Mouse (Mus musculus) liver, embryonic 13.5 days (tissue): Measurements from ENCODE around the gene Spo11. TPM values are rescaled to one million over a fixed set of nuclear protein-coding genes. Genes with fewer than 3 reads are reported as not detected.
A peak's percentile ranks its signal among the peaks of the same experiment; 100 is the strongest.

Source experiments
- ATAC-seq: fragments of 200-750 bp; cut with Nextera tagmentation; 2 replicates; pipeline ENCODE4 v1.8.0; 2017; ENCODE audit warnings: low read depth, mild to moderate bottlenecking, moderate number of reproducible peaks, moderate library complexity
- DNase-seq: peaks from one replicate; pipeline ENCODE4 v3.0.0; 2022
- H3K27ac ChIP-seq: fragments of 300-500 bp; sonication (generic); 2 replicates; pipeline ENCODE4 v1.5.1; 2015; ENCODE audit warnings: moderate library complexity, mild to moderate bottlenecking, inconsistent platforms
- H3K27me3 ChIP-seq: fragments of 300-500 bp; sonication (generic); 2 replicates; pipeline ENCODE4 v1.6.1; 2015; ENCODE audit warnings: mild to moderate bottlenecking, inconsistent platforms
- H3K36me3 ChIP-seq: fragments of 300-500 bp; sonication (generic); 2 replicates; pipeline ENCODE4 v1.6.1; 2015; ENCODE audit warnings: mild to moderate bottlenecking, inconsistent platforms
- H3K4me1 ChIP-seq: fragments of 300-500 bp; sonication (generic); replicated peaks from 2 replicates; pipeline ENCODE4 v1.6.1; 2015; ENCODE audit warnings: inconsistent platforms
- H3K4me2 ChIP-seq: fragments of 300-500 bp; sonication (generic); 2 replicates; pipeline ENCODE4 v1.6.1; 2015; ENCODE audit warnings: inconsistent platforms, mild to moderate bottlenecking, moderate library complexity
- H3K4me3 ChIP-seq: fragments of 300-500 bp; sonication (generic); replicated peaks from 2 replicates; pipeline ENCODE4 v1.5.1; 2015; ENCODE audit warnings: mild to moderate bottlenecking, inconsistent platforms
- H3K9ac ChIP-seq: fragments of 300-500 bp; sonication (generic); 2 replicates; pipeline ENCODE4 v1.6.1; 2015; ENCODE audit warnings: mild to moderate bottlenecking, inconsistent platforms
- H3K9me3 ChIP-seq: fragments of 300-500 bp; sonication (generic); replicated peaks from 2 replicates; pipeline ENCODE4 v1.6.1; 2016; ENCODE audit warnings: inconsistent platforms
- WGBS: fragments of 180-500 bp; shearing (Covaris S2); methylation state at CpG from one replicate; pipeline ENCODE4 v1.1.7; 2015; ENCODE audit not compliant: insufficient replicate concordance; 5-methylcytosine and 5-hydroxymethylcytosine counted together
- polyA plus RNA-seq: library from polyadenylated mRNA; unstranded; fragments of >200 nt; fragmentation: Nextera tagmentation; extraction: Ambion mirVana; gene quantifications from 2 replicates; pipeline ENCODE4 v1.2.1, GENCODE M21; 2015

Gene Spo11
- polyA plus RNA-seq, 1 experiment from 2014 or later: 0.08 TPM

DNA sequence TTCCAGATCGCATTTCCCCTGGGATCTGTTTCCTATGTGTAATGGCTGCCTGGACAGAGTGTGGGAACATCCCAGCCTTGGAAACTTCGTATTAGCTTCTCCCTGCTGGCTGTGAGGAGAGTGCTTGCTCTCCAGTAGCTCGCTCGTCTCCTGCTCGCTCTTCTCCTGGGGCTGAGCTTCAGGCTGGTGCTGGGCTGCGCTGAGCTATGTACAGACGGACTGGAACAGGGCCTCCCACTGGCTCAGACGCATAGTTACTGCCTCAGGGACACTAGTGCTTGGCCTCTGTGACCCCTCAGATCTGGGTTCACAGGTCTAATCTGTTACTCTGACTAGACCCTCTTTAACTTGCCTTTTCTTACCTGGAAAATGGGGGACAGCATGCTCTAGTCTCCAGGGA lies 46.9 kb downstream of the Spo11 start:
- no peak for DNase-seq
- H3K4me3 ChIP-seq: peak overlapping the region; percentile 97
- peaks cover 86% of the 10 kb centered on the region for H3K4me1 ChIP-seq
- no peaks in the 10 kb centered on the region for H3K9me3 ChIP-seq
- peak overlapping the region; percentile 100 for H3K27ac ChIP-seq
- H3K36me3 ChIP-seq: peaks cover 71% of the 10 kb centered on the region
- WGBS: 69% methylated on average over 8 of the region's 8 CpGs
- no peaks in the 10 kb centered on the region for H3K27me3 ChIP-seq
- H3K4me2 ChIP-seq: peak overlapping the region; percentile 79
- peak overlapping the region; percentile 98 for H3K9ac ChIP-seq
- no peak for ATAC-seq

DNA sequence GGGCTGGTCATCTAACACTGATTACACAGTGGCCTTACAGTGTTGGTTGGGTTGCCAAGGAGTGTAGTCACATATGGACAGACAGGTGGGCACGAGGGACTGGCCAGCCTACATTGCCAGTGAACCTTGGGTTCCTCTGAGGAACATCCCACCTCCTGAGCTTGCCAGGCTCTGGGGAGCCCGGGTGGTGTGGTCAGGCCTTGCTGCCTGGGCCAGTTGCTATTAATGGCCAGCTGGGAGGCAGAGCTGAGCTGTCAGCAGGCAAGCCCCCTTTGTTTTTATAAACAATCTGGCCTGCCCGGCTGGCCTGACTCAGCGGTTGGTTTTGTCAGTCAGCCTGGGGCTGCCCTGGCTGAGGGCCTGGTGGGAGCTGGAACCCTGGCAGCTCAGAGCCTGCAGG lies 47.4 kb downstream of the Spo11 start:
- H3K4me1 ChIP-seq: peaks cover 87% of the 10 kb centered on the region
- peak overlapping the region; percentile 79 for H3K4me2 ChIP-seq
- H3K4me3 ChIP-seq: peak overlapping the region; percentile 97
- H3K36me3 ChIP-seq: peaks cover 76% of the 10 kb centered on the region
- H3K9ac ChIP-seq: peak overlapping the region; percentile 98
- ATAC-seq: no peak
- no peaks in the 10 kb centered on the region for H3K9me3 ChIP-seq
- peak; percentile 39 for DNase-seq
- no peaks in the 10 kb centered on the region for H3K27me3 ChIP-seq
- peak overlapping the region; percentile 100 for H3K27ac ChIP-seq
- WGBS: 39% methylated on average over 4 of the region's 4 CpGs

DNA sequence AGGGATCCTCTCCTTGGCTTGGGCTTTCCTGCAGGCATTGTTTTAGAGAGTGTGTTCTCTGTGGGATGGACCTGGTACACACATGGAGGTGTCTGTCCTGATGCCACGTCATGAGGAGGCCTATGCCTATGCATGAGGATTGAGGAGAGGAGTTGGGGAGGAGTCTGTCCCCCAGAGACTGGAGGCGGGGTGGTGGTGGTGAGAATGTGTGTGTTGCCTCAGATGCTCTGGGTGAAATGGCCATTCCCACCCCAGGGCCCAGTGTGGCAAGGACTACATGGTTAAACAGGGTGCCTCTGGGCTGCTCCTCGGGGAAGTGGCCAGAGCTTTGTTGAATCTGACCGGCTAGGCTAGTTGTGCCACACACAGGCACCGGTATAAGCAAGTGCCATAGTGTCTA lies 48.8 kb downstream of the Spo11 start:
- peak overlapping the region; percentile 100 for H3K27ac ChIP-seq
- H3K9ac ChIP-seq: peak overlapping the region; percentile 98
- peak overlapping the region; percentile 79 for H3K4me2 ChIP-seq
- no peaks in the 10 kb centered on the region for H3K27me3 ChIP-seq
- 46% methylated on average over 5 of the region's 5 CpGs for WGBS
- H3K36me3 ChIP-seq: peaks cover 90% of the 10 kb centered on the region
- DNase-seq: no peak
- ATAC-seq: no peak
- H3K9me3 ChIP-seq: no peaks in the 10 kb centered on the region
- peak overlapping the region; percentile 97 for H3K4me3 ChIP-seq
- H3K4me1 ChIP-seq: peaks cover 87% of the 10 kb centered on the region

DNA sequence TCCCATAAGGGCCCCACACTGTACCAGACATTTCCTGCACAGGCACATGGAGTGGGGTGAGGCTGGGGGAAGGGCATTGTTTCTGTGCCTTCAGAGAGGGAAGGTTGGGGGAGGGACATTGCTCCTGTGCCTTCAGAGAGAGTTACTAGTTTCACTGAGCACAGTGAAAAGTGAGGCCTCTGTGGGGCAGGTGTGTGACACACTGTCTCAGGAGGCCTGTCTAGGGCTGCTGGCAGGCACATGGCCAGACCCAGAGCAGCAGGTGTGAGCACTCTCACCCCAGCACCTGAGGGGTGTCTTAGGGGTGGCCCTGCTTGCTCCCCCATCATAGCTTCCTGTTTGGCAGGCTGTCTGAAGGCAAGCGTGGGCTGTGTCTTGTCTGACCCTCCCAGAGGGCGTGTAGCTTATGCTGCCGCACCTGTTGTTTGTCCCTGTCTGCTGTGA lies 49.2 kb downstream of the Spo11 start:
- H3K36me3 ChIP-seq: peaks cover 94% of the 10 kb centered on the region
- H3K9me3 ChIP-seq: no peaks in the 10 kb centered on the region
- H3K27ac ChIP-seq: peak overlapping the region; percentile 100
- H3K4me3 ChIP-seq: peak overlapping the region; percentile 97
- peaks cover 90% of the 10 kb centered on the region for H3K4me1 ChIP-seq
- H3K27me3 ChIP-seq: no peaks in the 10 kb centered on the region
- peak overlapping the region; percentile 79 for H3K4me2 ChIP-seq
- ATAC-seq: no peak
- no peak for DNase-seq
- H3K9ac ChIP-seq: peak overlapping the region; percentile 98
- WGBS: 45% methylated on average over 3 of the region's 3 CpGs

DNA sequence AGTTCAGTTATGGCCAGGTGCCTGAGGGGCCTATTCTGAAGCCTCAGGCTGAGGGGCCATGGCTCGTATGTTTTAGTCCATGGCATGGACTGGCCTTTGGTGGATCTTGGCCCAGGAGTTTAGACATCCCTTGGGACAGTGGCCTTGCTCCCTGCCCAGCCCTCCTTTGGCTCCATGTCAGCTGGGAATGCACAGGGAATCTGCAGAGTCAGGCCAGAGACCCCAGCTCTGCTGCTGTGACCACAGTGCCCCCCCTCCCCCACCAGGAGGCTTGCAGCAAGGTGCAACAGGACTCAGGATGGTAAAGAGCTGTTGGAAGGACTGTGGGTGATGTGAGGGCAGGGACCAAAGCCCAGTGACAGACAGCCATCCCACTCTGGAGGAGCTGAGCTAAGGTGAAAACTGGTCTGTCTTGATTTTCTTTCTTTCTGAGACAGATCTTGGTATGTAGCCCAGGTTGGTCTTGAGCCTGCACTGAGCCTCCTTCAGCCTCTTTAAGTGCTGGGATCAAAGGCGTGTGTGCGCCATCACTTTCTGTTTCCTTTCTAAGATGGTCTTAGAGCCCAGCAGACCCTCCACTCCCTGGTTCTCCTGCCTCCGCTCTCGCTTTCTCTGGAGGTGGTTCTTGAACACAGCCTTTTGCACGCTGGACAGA lies 49.8 kb downstream of the Spo11 start:
- ATAC-seq (no peak), DNase-seq (no peak)
- H3K9me3 ChIP-seq: no peaks in the 10 kb centered on the region
- H3K9ac ChIP-seq: peak overlapping the region; percentile 98
- peak overlapping the region; percentile 100 for H3K27ac ChIP-seq
- H3K36me3 ChIP-seq: peaks cover 100% of the 10 kb centered on the region
- peaks cover 95% of the 10 kb centered on the region for H3K4me1 ChIP-seq
- no peaks in the 10 kb centered on the region for H3K27me3 ChIP-seq
- H3K4me2 ChIP-seq: peak overlapping the region; percentile 79
- WGBS: 88% methylated on average over 6 of the region's 6 CpGs
- peak overlapping the region; percentile 97 for H3K4me3 ChIP-seq

DNA sequence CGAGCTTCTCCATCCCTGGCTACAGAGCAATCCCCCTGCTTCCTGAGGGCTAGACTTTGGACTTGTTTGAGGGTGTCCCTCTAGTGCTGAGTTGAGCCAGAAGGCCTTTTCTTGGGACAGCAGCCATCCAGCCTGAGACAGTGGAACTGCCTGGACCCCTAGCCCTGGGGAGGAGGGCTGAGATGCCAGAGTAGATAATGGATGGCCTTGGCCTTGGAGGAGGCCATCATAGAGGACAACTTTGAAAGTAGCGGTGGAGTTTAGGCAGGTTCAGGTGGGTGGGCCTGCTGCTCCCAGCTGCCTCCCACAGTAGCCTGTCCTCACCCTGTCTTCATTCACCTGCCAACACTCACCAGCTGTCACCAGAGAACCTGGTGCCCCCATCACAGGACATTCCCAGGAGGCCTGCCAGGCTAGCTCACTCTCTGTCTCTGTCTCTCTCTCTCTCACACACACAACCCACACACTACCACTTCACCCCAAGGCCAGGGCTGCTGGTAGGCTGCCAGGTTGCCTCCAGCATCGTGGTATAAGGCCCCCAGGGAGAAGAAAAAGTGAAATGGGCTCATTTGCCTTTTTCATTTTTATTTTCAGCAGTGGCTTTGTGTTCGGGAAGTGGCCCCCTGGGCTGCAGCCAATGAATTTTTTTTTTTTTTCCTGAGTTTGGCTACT lies 50.5 kb downstream of the Spo11 start:
- peak overlapping the region; percentile 79 for H3K4me2 ChIP-seq
- H3K36me3 ChIP-seq: peaks cover 100% of the 10 kb centered on the region
- peak overlapping the region; percentile 100 for H3K27ac ChIP-seq
- H3K9ac ChIP-seq: peak overlapping the region; percentile 98
- WGBS: 77% methylated on average over 4 of the region's 4 CpGs
- no peaks in the 10 kb centered on the region for H3K27me3 ChIP-seq
- H3K9me3 ChIP-seq: no peaks in the 10 kb centered on the region
- ATAC-seq (no peak), DNase-seq (no peak)
- H3K4me1 ChIP-seq: peaks cover 100% of the 10 kb centered on the region
- peak overlapping the region; percentile 97 for H3K4me3 ChIP-seq

DNA sequence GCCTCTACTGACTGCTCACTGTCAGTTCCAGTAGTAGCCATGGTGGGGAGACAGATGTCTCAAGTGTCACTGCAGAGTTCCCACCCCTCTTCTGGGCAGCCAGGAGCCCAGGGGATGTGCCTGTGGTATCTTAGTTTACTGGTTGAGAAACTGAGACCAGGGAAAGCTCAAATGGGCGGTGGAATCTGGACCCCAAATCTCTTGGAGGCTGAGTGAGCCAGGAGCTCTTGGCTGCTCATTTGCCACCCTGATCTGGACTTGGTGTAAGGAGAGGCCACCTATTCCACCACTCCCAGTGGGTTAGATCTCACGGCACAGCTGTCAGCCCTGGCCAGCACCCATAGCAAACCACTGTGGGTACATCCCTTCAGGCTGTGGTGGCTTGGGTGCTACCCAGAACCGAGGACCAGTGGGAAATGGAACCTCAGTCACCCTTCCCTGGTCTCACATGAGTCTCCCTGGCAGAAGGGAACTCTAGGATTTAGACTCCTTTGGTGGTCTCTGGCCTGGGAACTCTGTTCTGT lies 51.1 kb downstream of the Spo11 start:
- Histone ChIP-seq H3K27me3 (no peaks in the 10 kb centered on the region), H3K4me1 (peaks cover 100% of the 10 kb centered on the region), H3K4me2 (peak overlapping the region; percentile 79), H3K9ac (peak overlapping the region; percentile 98), H3K9me3 (no peaks in the 10 kb centered on the region), H3K4me3 (peak overlapping the region; percentile 97), H3K36me3 (peaks cover 100% of the 10 kb centered on the region), H3K27ac (peak overlapping the region; percentile 100)
- ATAC-seq: no peak
- DNase-seq: no peak
- WGBS: 87% methylated on average over 3 of the region's 3 CpGs

DNA sequence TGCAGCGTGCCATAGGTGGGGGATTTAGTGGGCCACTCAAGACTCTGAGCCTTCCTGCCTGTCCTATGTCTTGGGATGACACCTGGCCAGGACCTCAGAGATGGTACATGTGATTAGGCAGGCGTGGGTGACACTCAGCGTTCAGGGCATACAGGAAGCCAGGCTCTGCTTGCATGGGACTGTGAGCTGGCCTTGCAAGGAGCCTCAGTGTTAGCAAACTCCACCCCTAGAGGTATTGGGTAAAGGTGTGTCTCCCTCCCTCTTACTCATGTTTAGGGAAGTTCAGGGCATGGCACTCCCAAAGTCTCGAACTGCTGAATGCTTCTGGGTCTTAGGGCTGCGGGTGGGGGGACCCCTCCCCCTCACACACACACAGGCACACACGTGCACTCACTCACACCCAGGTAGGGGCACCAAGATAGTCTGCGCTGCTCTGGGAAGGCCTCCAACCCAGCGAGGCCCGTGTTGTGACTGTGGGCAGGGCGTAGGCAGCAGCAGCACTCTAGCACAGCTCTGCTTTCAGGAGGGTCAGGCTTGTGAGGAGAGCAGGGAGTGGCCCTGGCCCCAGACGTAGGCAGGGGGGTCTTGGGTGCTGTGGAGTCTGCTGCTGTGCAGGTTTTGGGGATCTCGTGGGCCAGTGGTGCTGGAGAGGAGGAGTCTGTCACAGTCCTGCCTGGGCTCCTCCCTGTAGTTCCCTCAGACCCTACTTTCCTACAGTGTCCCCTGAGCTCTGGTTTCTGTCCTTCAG lies 53.3 kb downstream of the Spo11 start:
- ATAC-seq (no peak), DNase-seq (no peak)
- Histone ChIP-seq H3K4me3 (peak overlapping the region; percentile 97), H3K4me1 (peaks cover 100% of the 10 kb centered on the region), H3K27me3 (no peaks in the 10 kb centered on the region), H3K4me2 (peak overlapping the region; percentile 79), H3K9ac (peak overlapping the region; percentile 98), H3K36me3 (peaks cover 100% of the 10 kb centered on the region), H3K9me3 (no peaks in the 10 kb centered on the region), H3K27ac (peak overlapping the region; percentile 100)
- 59% methylated on average over 12 of the region's 12 CpGs for WGBS

DNA sequence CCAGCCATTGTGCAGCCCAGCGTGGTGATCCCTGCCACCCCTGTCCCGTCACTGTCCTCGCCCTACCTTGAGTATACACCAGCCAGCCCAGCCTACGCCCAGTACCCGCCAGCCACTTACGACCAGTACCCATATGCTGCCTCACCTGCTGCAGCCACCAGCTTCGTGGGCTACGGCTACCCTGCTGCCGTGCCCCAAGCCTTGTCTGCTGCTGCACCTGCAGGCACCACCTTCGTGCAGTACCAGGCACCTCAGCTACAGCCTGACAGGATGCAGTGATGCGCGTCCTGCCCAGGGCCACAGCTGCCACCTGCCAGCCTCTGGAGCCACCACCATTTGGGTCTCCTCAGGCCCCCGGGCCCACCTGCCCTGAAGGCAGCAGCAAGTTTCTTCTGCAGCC lies 56.0 kb downstream of the Spo11 start:
- Histone ChIP-seq H3K27ac (peak overlapping the region; percentile 100), H3K4me1 (peaks cover 100% of the 10 kb centered on the region), H3K4me2 (peak overlapping the region; percentile 79), H3K9ac (peak overlapping the region; percentile 98), H3K27me3 (no peaks in the 10 kb centered on the region), H3K36me3 (peaks cover 86% of the 10 kb centered on the region), H3K4me3 (peak overlapping the region; percentile 97), H3K9me3 (no peaks in the 10 kb centered on the region)
- no peak for DNase-seq
- WGBS: 85% methylated on average over 13 of the region's 13 CpGs
- ATAC-seq: no peak

DNA sequence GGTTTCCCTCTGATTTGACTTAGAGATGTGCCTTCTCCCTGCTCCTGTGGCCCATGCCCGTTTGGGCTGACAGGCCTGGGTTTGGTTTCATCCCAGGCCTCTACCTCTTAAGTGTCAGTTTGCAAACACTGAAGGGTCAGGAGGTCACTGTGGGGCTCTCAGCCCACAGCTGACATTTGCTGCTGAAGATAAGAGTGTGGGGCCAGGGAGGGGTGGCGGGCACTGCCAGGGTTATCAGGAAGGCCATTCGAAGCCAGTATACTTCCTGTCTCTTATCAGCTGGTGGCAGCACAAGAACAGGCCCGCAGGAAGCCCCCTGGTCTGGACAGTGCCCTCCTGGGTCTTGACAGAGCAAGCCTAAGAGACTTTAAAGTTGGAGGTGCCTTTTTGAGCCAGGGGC lies 57.5 kb downstream of the Spo11 start:
- peak overlapping the region; percentile 79 for H3K4me2 ChIP-seq

DNA sequence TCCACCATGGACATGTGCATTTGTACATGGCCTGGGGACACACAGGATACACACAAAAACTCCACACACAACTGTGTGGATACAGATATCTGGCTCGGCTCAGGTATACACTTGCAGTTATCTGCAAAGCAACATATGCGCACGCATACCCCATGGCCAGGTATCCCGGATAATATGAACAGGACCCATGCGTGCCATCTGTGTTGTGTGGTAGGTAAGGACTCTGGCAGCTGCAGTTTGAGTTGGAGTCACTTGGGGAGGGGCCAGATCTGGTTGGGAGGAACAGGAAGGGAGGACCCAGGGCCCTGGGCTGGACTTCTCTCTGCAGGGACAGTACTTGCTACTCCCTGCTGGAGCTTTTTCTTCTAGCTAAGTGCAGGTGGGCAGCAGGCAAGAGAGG lies 58.2 kb downstream of the Spo11 start:
- Histone ChIP-seq H3K4me3 (peak overlapping the region; percentile 32), H3K4me2 (peak overlapping the region; percentile 79), H3K4me1 (peaks cover 100% of the 10 kb centered on the region), H3K9me3 (no peaks in the 10 kb centered on the region), H3K36me3 (peaks cover 75% of the 10 kb centered on the region), H3K9ac (peak overlapping the region; percentile 98), H3K27me3 (no peaks in the 10 kb centered on the region), H3K27ac (peak overlapping the region; percentile 100)
- peak; percentile 61 for DNase-seq
- no peak for ATAC-seq
- WGBS: 36% methylated on average over 5 of the region's 5 CpGs

More for the DNA sequence above, 57.5 kb downstream of the Spo11 start:
- Histone ChIP-seq H3K27me3 (no peaks in the 10 kb centered on the region), H3K4me3 (peak overlapping the region; percentile 97), H3K27ac (peak overlapping the region; percentile 100), H3K9me3 (no peaks in the 10 kb centered on the region), H3K36me3 (peaks cover 79% of the 10 kb centered on the region), H3K9ac (peak overlapping the region; percentile 98), H3K4me1 (peaks cover 100% of the 10 kb centered on the region)
- DNase-seq: peak; percentile 91
- WGBS: 3% methylated on average over 4 of the region's 4 CpGs
- peak; percentile 56 for ATAC-seq
